Mouse (Mus musculus): ENCODE measurements around the gene Itga1. TPM values are rescaled to one million over a fixed set of nuclear protein-coding genes. Genes with fewer than 3 reads are reported as not detected.

The Itga1 gene
- polyA plus RNA-seq, 1 experiment, result 4.5 TPM

GRCm38 (mm10) chr13:115002155-115002554 lies 99.6 kb downstream of the Itga1 start:
- Histone ChIP-seq H3K4me1 (ENCODE audit: control insufficient read depth, insufficient read depth, insufficient read length) (no peaks in the 10 kb centered on the region), H3K4me3 (ENCODE audit: extremely low read depth, insufficient read depth, insufficient read length) (no peak overlapping the region), H3K27ac (ENCODE audit: insufficient read depth, low read length) (no peak overlapping the region), H3K36me3 (ENCODE audit: control insufficient read depth, insufficient read depth, low read length) (no peaks in the 10 kb centered on the region), H3K27me3 (ENCODE audit: control insufficient read depth, insufficient read depth, low read length) (no peaks in the 10 kb centered on the region)
- DNase-seq (ENCODE audit: low read depth in 1 of 2, low spot score in 2 of 2), result no peak
- WGBS, result 93% methylated on average over 5 of the region's 5 CpGs
- TF ChIP-seq CTCF (IDR thresholded peaks at IDR 0.05; ENCODE audit: extremely low read depth, insufficient read depth, insufficient read length, insufficient replicate concordance) (no peak), POLR2A (IDR thresholded peaks at IDR 0.05; ENCODE audit: low read depth, low read length) (no peak)

- no peak overlapping the region for H3K4me3 ChIP-seq (ENCODE audit: extremely low read depth, insufficient read depth, insufficient read length)
Measured at GRCm38 (mm10) chr13:114999582-114999981, 102.2 kb downstream of the Itga1 start.

GRCm38 (mm10) chr13:114998100-114998499 lies 103.7 kb downstream of the Itga1 start:
- TF ChIP-seq CTCF (IDR thresholded peaks at IDR 0.05; ENCODE audit: extremely low read depth, insufficient read depth, insufficient read length, insufficient replicate concordance) (no peak), POLR2A (IDR thresholded peaks at IDR 0.05; ENCODE audit: low read depth, low read length) (no peak)
- no peak overlapping the region for H3K27ac ChIP-seq (ENCODE audit: insufficient read depth, low read length)
- H3K36me3 ChIP-seq (ENCODE audit: control insufficient read depth, insufficient read depth, low read length), result no peaks in the 10 kb centered on the region
- H3K4me3 ChIP-seq (ENCODE audit: extremely low read depth, insufficient read depth, insufficient read length), result no peak overlapping the region
- H3K27me3 ChIP-seq (ENCODE audit: control insufficient read depth, insufficient read depth, low read length), result no peaks in the 10 kb centered on the region
- H3K4me1 ChIP-seq (ENCODE audit: control insufficient read depth, insufficient read depth, insufficient read length), result no peaks in the 10 kb centered on the region
- no peak for DNase-seq (ENCODE audit: low read depth in 1 of 2, low spot score in 2 of 2)
- WGBS, result 75% methylated on average over 10 of the region's 10 CpGs

More at GRCm38 (mm10) chr13:114999582-114999981, 102.2 kb downstream of the Itga1 start:
- Histone ChIP-seq H3K36me3 (ENCODE audit: control insufficient read depth, insufficient read depth, low read length) (no peaks in the 10 kb centered on the region), H3K27me3 (ENCODE audit: control insufficient read depth, insufficient read depth, low read length) (no peaks in the 10 kb centered on the region), H3K4me1 (ENCODE audit: control insufficient read depth, insufficient read depth, insufficient read length) (no peaks in the 10 kb centered on the region), H3K27ac (ENCODE audit: insufficient read depth, low read length) (no peak overlapping the region)
- TF ChIP-seq CTCF (IDR thresholded peaks at IDR 0.05; ENCODE audit: extremely low read depth, insufficient read depth, insufficient read length, insufficient replicate concordance), result no peak
- no peak for TF ChIP-seq POLR2A (IDR thresholded peaks at IDR 0.05; ENCODE audit: low read depth, low read length)
- WGBS, result 46% methylated on average over 4 of the region's 4 CpGs
- DNase-seq (ENCODE audit: low read depth in 1 of 2, low spot score in 2 of 2), result no peak

- TF ChIP-seq CTCF (IDR thresholded peaks at IDR 0.05; ENCODE audit: extremely low read depth, insufficient read depth, insufficient read length, insufficient replicate concordance) (no peak), POLR2A (IDR thresholded peaks at IDR 0.05; ENCODE audit: low read depth, low read length) (no peak)
- DNase-seq (ENCODE audit: low read depth in 1 of 2, low spot score in 2 of 2), result no peak
- no peak overlapping the region for H3K27ac ChIP-seq (ENCODE audit: insufficient read depth, low read length)
- H3K4me1 ChIP-seq (ENCODE audit: control insufficient read depth, insufficient read depth, insufficient read length), result no peaks in the 10 kb centered on the region
- no peak overlapping the region for H3K4me3 ChIP-seq (ENCODE audit: extremely low read depth, insufficient read depth, insufficient read length)
- no peaks in the 10 kb centered on the region for H3K27me3 ChIP-seq (ENCODE audit: control insufficient read depth, insufficient read depth, low read length)
- no peaks in the 10 kb centered on the region for H3K36me3 ChIP-seq (ENCODE audit: control insufficient read depth, insufficient read depth, low read length)
- 81% methylated on average over 14 of the region's 14 CpGs for WGBS
Measured at GRCm38 (mm10) chr13:114992260-114993014, 109.3 kb downstream of the Itga1 start.

- Histone ChIP-seq H3K36me3 (ENCODE audit: control insufficient read depth, insufficient read depth, low read length) (no peaks in the 10 kb centered on the region), H3K4me3 (ENCODE audit: extremely low read depth, insufficient read depth, insufficient read length) (no peak overlapping the region), H3K27me3 (ENCODE audit: control insufficient read depth, insufficient read depth, low read length) (no peaks in the 10 kb centered on the region), H3K4me1 (ENCODE audit: control insufficient read depth, insufficient read depth, insufficient read length) (no peaks in the 10 kb centered on the region), H3K27ac (ENCODE audit: insufficient read depth, low read length) (no peak overlapping the region)
- 80% methylated on average over 6 of the region's 6 CpGs for WGBS
- TF ChIP-seq POLR2A (IDR thresholded peaks at IDR 0.05; ENCODE audit: low read depth, low read length), result no peak
- TF ChIP-seq CTCF (IDR thresholded peaks at IDR 0.05; ENCODE audit: extremely low read depth, insufficient read depth, insufficient read length, insufficient replicate concordance), result no peak
- no peak for DNase-seq (ENCODE audit: low read depth in 1 of 2, low spot score in 2 of 2)
Measured at GRCm38 (mm10) chr13:114987668-114988067, 114.1 kb downstream of the Itga1 start.

GRCm38 (mm10) chr13:114987161-114987560 lies 114.6 kb downstream of the Itga1 start:
- Histone ChIP-seq H3K27ac (ENCODE audit: insufficient read depth, low read length) (no peak overlapping the region), H3K4me1 (ENCODE audit: control insufficient read depth, insufficient read depth, insufficient read length) (no peaks in the 10 kb centered on the region), H3K36me3 (ENCODE audit: control insufficient read depth, insufficient read depth, low read length) (no peaks in the 10 kb centered on the region), H3K4me3 (ENCODE audit: extremely low read depth, insufficient read depth, insufficient read length) (no peak overlapping the region), H3K27me3 (ENCODE audit: control insufficient read depth, insufficient read depth, low read length) (no peaks in the 10 kb centered on the region)
- DNase-seq (ENCODE audit: low read depth in 1 of 2, low spot score in 2 of 2), result no peak
- 51% methylated on average over 2 of the region's 2 CpGs for WGBS
- TF ChIP-seq POLR2A (IDR thresholded peaks at IDR 0.05; ENCODE audit: low read depth, low read length), result no peak
- no peak for TF ChIP-seq CTCF (IDR thresholded peaks at IDR 0.05; ENCODE audit: extremely low read depth, insufficient read depth, insufficient read length, insufficient replicate concordance)

GRCm38 (mm10) chr13:114984658-114985057 lies 117.1 kb downstream of the Itga1 start:
- no peak for DNase-seq (ENCODE audit: low read depth in 1 of 2, low spot score in 2 of 2)

More at GRCm38 (mm10) chr13:114984658-114985057, 117.1 kb downstream of the Itga1 start:
- no peaks in the 10 kb centered on the region for H3K36me3 ChIP-seq (ENCODE audit: control insufficient read depth, insufficient read depth, low read length)
- H3K4me3 ChIP-seq (ENCODE audit: extremely low read depth, insufficient read depth, insufficient read length), result no peak overlapping the region
- no peaks in the 10 kb centered on the region for H3K4me1 ChIP-seq (ENCODE audit: control insufficient read depth, insufficient read depth, insufficient read length)
- H3K27me3 ChIP-seq (ENCODE audit: control insufficient read depth, insufficient read depth, low read length), result no peaks in the 10 kb centered on the region
- 22% methylated on average over 1 of the region's 1 CpGs for WGBS
- H3K27ac ChIP-seq (ENCODE audit: insufficient read depth, low read length), result no peak overlapping the region
- TF ChIP-seq CTCF (IDR thresholded peaks at IDR 0.05; ENCODE audit: extremely low read depth, insufficient read depth, insufficient read length, insufficient replicate concordance) (no peak), POLR2A (IDR thresholded peaks at IDR 0.05; ENCODE audit: low read depth, low read length) (no peak)

All from spleen, adult 2 months (tissue).